Mouse (Mus musculus) T-helper 2 cell (primary cell): ENCODE measurements around the gene Zfp455.
"Not testable (repeated sequence)": the region's sequence is repeated elsewhere in the genome, so short reads cannot be mapped to it uniquely, and the experiment has no call there.

Source experiments
- in situ Hi-C: fragments of 300-600 bp; cut with MboI, MseI; formaldehyde crosslinking; loops from one replicate; pipeline ENCODE4 v1.15.1; 2025; ENCODE audit warnings: high pct_unique_total_duplicates

Zfp455 gene

GRCm38 (mm10) chr13:67194340-67194894, at the start of gene Zfp455:
Zfp455 (plus strand) TSS chr13:67194506.
- in situ Hi-C loops = no loop called here

GRCm38 (mm10) chr13:67166122-67166521, 28.2 kb upstream of the Zfp455 start:
- in situ Hi-C loops = not testable (repeated sequence)

GRCm38 (mm10) chr13:67172991-67173722, 21.1 kb upstream of the Zfp455 start, which contains the start of gene Rsl1:
Rsl1 (plus strand) TSS chr13:67173182.
- in situ Hi-C loops = not testable (repeated sequence)

GRCm38 (mm10) chr13:67173723-67174055, 20.6 kb upstream of the Zfp455 start:
- in situ Hi-C loops = no loop called here

GRCm38 (mm10) chr13:67201656-67202055, 7.3 kb downstream of the Zfp455 start:
- in situ Hi-C loops = no loop called here

- in situ Hi-C loops = no loop called here
Observed at GRCm38 (mm10) chr13:67214015-67214607, 19.8 kb downstream of the Zfp455 start.
